Comparison of ENCODE assay signal across 8 mouse cellular contexts in the genomic region with DNA sequence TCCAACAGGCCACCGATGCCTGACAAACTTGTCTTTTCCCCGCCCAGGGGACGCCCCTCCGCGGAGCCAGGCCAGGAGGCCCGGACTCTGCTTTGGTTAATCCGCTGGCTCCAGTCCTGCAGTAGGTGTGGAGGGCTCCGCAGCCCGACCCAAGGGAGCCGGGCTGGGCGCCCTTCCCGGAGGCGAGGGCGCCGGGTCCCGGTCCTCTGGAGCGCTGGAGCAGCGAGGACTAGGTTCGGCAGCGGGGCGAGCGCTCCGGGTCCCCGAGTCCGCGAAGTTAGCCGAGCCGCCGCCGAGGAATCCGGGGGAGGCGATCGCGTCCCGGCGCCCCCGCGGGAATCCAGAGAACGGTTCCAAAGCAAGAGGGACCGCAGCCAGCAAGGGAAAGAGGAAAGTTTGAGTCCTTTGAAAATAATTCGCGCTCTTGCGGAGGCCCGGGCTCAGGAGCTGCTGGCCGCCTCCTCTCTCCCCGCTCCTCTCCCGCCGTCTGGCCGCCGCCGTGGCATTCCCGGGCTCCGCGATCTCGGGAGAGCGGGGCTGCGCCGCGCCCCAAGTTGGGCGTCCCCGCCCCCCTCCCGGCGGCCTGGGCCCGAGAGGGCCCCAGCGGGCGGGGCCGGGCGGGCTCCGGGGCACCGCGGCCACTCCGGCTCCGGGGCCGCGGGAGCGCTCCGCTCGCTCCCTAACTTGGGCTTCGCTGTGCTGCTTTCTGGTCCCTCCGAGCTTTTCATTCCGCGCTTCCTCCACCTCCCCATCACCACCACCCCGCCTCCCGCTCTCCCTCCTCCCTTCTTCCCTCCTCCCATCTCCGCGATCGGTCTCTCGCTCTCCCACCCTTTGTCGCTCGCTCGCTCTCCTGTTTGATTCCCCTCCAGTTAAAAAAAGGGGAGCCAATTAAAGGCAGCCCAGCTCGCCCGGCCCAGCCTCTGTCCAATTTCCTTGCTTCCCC.
DNase-seq lines count a peak whose midpoint lies in the region; ATAC-seq lines count a peak whose summit lies in the region.

No protein-coding gene starts in this region.

- peak overlapping the region; percentile 63; the same call in 1 of the 2 replicates for H3K27ac ChIP-seq in limb, embryonic 13.5 days

- H3K27me3 ChIP-seq in limb, embryonic 13.5 days, result peaks cover 70% of the 10 kb centered on the region

- peak overlapping the region; percentile 80 for H3K4me2 ChIP-seq in limb, embryonic 13.5 days (replicated peaks)

- peak overlapping the region; percentile 81 for H3K9ac ChIP-seq in limb, embryonic 13.5 days

- peak overlapping the region; percentile 68 for H3K4me3 ChIP-seq in limb, embryonic 13.5 days

- no peaks in the 10 kb centered on the region for H3K9me3 ChIP-seq in limb, embryonic 13.5 days

- under 1% methylated on average over 80 of the region's 93 CpGs for WGBS in limb, embryonic 13.5 days

- peaks cover 48% of the 10 kb centered on the region for H3K4me1 ChIP-seq in limb, embryonic 13.5 days

- peak; percentile 38 to 53 for DNase-seq in spleen, postnatal 10 days (ENCODE audit: low spot score in 2 of 2)
- DNase-seq in spleen, postnatal 14 days (ENCODE audit: low spot score in 2 of 2), result no peak
- DNase-seq in cerebellum, adult 9-10 months, result peak; percentile 54
- peak; percentile 29 to 34 for DNase-seq in frontal cortex, postnatal 25 days (ENCODE audit: low spot score in 2 of 2)
- DNase-seq in induced T-regulatory cell, adult 2 months (ENCODE audit: low read depth), result peak; percentile 30
- DNase-seq in neural tube, embryonic 10.5 days (ENCODE audit: extremely low spot score, low spot score), result peak; percentile 80
- no peak for DNase-seq in adipocyte (ENCODE audit: low spot score)

- peak; percentile 25; the same call in 1 of the 2 replicates for ATAC-seq in limb, embryonic 13.5 days (ENCODE audit: low FRiP score, low read depth)

- H3K36me3 ChIP-seq in limb, embryonic 13.5 days, result no peaks in the 10 kb centered on the region

Comparison
In these comparisons a context has a peak if more than half of its experiments do, and no peak if none do; other contexts are left out.
1. DNase-seq: peak in spleen, postnatal 10 days (2 of 2), cerebellum, adult 9-10 months (single experiment), frontal cortex, postnatal 25 days (2 of 2), induced T-regulatory cell, adult 2 months (single experiment) and neural tube, embryonic 10.5 days (single experiment); none in spleen, postnatal 14 days (0 of 2) and adipocyte (single experiment).